Mouse (Mus musculus) monocyte, adult 5-6 weeks (primary cell): ENCODE measurements around the gene Galk1. TPM values are rescaled to one million over a fixed set of nuclear protein-coding genes. Genes with fewer than 3 reads are reported as not detected.
A peak's percentile ranks its signal among the peaks of the same experiment; 100 is the strongest.

Source experiments
- ATAC-seq: fragments of 153-309, 156-312 bp; replicated peaks from 2 replicates; pipeline ENCODE4 v1.8.0; 2017; ENCODE audit warnings: mild to moderate bottlenecking; ENCODE audit not compliant: low TSS enrichment, insufficient number of reproducible peaks, severe bottlenecking, poor library complexity, low FRiP score
- total RNA-seq: library from RNA; stranded (forward); fragments of 200-1000, 200-491, 200-594 nt; gene quantifications from 3 replicates; pipeline ENCODE4 v1.2.3, GENCODE M21; 2017

Gene Galk1
- total RNA-seq, 1 experiment from 2014 or later = 5.8 TPM

DNA sequence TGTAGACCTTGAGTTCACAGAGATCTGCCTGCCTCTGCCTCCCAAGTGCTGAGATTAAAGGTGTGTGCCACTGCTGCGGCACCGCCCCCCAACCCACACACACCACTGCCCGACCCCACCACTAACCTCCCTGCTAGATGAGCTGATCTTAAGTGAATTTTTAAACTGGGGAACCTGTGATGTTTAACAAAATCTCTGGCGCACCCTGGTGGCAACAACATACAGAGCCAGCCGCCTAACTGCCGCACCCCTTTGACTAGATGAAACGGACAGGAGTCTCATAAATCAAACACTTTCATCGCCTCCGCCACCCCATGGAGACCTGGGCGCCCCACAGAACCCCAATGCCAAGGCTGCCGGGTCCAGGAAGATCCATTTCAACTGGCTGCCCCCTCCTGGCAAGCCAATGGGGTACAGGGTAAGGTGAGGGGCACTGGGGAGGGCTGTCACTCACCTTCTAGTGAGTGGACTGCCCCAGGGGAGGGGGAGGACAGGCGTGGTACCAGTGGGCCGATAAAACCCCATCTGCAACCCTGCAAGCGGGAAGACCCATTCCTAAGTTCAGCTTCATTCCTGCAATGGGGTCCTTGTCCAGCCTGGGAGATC lies 12.9 kb downstream of the Galk1 start:
- ATAC-seq = peak; percentile 41; the same call in 1 of the 2 replicates

DNA sequence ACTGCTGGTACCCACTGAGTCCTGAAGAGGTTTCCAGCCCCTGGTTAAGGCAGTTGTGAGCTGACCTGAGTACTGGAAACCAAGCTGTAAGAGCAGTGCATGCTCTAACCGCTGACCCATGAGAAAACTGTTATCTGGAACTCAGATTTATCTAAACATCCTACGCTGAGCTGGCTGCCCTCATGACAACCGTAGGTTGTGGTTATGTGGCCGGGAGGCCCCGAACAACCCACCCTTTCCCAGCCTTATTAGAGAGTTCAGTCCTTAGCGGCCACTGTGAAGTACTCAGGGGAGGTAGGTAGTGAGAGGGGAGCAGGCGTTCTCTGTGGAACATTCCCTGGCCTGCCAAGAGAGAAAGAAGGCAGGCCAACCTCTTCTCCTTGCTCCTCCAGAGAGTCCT lies 13.5 kb downstream of the Galk1 start:
- no peak for ATAC-seq

DNA sequence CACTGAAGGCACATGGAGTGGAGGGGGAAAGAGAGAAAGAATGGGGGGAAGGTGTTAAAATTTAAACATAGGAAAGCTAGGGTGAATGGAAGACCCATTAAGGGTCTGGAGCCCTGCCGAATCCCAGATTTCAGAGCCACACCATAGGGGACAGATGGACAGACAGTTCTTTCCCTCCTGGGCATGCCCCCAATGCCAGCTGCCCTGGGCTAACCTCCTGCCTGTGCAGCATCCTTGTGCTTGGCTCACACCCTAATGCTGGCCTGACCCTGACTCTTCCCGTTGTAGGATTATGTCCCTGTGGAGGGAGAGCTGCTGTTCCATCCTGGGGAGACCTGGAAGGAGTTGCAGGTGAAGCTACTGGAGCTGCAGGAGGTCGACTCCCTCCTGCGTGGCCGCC lies 14.9 kb downstream of the Galk1 start:
- no peak for ATAC-seq

DNA sequence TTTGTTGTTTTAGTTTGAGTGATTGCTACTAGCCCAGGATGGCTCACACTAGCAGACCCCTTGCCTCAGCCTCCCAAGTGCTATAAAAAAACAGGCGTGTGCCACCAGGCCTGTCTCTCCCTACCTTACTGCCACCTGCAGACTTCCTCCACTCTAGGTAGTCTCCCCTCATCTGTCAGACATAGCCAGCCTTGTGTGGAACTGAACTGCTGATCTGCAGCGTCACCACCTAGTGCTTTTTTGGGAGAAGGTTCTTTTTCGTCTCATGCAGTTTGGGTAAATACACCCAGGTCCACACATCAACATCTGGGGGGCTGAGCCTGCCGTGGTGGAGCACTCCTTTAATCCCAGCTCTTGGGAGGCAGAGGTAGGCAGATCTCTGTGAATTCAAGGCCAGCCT lies 15.5 kb downstream of the Galk1 start:
- ATAC-seq = no peak

DNA sequence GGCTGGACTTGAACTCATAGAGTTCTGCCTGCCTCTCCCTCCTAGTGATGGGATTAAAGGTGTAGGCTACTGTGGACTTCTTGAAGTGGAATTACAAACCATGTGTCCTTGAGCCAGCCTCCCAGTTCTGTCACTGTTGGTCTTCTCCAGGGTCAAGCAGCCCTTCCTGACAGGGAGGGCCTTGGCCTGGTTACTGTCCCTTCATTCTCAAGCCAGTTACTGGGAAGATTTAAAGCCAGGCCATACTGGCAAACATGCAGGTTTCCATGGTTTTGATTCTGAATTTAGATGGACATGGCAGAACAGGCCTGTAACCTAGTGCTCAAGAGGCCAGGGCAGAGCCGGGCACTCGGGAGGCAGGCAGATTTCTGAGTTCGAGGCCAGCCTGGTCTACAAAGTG lies 17.3 kb downstream of the Galk1 start:
- ATAC-seq = no peak

DNA sequence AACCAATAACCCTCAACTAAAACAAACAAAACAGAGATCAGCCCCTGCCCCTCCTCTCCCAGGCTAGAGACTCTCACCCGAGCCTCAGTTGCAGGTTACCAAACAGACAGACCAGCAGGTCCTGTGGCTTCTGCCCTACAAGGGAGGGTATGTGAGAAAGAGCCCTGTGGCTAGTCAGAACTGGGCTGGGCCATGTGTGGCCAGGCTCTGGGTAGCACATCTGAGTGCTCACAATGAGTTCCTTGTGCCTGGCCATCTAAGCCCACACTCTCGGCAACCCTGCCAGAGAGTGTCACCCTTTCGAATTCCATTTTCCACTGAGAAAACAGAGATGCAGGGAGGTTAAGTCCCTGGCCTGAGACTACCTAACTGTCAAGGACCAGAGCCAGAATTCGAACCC lies 20.4 kb downstream of the Galk1 start:
- ATAC-seq = no peak

DNA sequence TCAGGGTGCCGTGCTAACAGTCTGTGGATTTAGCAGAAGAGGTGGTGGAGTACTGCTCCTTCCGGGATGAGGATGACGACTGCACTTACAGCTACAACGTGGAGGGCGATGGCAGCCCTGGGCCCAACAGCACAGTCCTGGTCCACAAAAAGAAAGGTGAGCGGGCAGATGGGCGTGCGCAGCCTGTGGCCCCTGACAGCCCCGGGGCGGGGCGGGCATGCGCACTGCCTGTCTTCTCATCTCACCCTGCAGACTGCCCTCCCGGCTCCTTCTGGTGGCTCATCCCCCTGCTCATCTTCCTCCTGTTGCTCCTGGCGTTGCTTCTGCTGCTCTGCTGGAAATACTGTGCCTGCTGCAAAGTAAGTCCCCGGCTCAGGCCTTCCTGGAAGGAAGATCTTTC lies 22.8 kb downstream of the Galk1 start:
- ATAC-seq = no peak

DNA sequence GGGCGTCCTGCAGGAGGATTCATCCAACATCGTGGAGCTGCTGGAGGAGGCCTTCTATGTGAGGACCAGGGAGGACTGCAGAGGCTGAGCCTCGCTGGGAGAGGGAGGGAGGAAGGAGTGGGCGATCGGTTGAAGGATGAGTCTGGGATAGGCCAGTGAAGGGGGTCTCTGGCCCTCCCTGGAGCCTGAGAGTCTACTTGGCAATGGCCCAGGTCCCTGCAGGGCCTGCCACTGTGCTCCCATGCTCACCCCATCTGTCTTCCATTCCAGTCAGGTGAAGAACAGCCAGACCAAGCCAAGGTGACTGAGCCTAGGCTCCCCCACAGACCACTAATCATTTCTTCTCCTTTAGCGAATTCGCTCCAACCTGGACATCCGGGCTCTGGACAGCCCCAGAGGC lies 29.2 kb downstream of the Galk1 start:
- ATAC-seq = no peak

DNA sequence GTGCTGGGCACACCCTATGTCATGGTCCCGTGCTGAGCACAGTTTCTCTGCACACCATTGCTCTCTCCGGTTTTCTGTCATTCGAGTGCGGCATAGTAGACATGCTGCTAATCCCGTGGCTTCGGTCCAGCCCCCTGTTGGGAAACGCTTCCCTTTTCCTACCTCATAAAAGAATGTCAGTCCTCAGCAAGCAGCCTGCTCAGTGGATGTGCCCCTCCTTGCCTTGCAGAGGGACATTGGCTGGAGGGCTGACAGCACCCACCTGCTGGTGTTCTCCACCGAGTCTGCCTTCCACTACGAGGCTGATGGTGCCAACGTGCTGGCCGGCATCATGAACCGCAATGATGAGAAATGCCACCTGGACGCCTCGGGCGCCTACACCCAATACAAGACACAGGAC lies 30.0 kb downstream of the Galk1 start:
- ATAC-seq = no peak

DNA sequence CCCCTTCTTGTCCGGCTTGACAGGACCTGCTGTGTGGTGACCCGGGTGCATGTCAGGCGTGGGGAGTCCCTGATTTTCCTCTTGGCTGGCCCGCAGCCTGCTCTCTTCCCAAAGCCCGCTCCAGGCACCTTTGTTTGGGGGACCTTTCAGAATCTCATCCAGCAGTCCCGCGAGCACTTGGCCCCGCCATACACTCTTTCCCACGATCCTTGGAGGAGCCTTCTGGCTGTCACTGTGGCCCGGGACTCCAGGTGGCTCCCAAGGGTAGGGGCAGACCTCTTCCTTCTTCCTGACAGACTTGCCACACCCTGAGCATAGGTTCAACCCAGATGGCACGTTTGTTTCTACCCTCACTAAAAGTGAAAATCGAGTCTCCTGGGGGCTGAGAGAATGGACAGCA lies 37.0 kb downstream of the Galk1 start:
- ATAC-seq = no peak

DNA sequence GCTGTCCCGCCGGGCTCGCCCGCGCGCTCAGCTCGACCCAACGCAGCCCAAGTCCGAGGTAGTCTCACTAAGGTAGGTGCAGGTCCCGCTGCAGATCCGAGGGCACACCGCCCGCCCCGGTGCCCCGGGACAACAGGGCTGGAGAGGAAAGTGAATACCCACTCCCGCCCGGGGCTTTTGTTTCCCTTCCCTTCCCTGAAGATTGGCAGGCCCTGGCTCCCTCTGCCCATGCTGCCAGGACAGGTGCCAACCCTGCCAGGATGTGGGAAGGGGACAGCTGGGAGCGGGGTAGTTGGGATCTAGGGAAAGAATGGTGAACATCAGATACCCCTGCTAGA lies 37.5 kb downstream of the Galk1 start:
- no peak for ATAC-seq

DNA sequence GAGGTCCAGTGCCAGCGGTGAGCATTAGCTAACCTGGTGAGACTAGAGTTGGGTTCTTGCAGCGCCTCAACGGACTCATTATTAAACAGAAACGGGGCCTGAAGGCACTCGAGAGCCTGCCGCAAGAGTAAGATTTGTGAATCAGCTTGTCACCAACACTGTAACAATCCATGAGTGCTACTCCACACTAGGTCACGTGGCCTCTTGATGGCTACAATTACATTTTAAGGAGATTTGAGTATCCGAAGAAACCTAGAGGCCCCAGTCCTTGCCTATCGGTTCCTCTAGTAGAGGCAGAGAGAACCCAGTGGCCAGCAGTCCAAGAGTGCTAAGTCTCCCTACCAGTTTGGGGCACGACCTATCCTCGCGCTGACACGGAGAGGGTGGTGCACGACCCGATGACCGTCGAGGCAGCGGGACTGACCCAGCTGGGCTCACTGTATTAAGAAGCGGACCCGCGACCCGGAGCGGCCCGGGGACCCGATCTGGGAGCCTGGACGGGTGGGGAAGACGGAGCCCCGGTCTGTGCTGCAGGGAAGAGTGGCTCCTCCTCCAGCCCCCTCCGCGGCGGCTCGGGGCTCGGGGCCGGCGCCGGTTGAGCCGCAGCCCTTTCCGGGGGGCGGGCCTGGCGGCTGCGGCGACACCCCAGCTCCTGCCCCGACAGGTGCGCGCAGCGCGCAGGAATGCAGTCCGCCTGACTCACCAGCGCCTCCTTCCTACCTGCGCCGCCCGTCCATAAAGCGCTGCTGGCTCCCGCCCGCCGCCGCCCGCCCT lies 38.0 kb downstream of the Galk1 start, which contains the start of gene Itgb4:
Gene Itgb4, plus strand, starts transcription at position 401 of the 774 bp plus-strand sequence.
- no peak for ATAC-seq

DNA sequence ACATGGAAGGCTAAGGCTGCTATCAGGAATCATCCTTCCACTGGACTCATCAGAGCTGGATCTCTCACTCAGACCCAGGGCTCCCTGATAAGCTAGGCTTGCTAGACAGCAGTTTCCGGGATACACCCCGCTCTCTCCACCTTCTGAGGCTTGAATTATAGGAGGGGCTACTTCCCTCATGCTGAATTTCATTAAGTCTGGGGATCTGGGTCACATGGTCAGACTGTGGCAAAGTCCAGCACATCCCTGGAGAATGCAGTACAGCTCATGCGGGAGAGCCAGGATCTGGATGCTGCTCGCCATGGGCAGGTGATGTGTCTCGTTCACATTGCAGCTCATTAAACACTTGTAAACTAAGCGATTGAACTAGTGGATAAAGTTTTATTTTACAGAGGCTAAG lies 41.5 kb downstream of the Galk1 start:
- no peak for ATAC-seq

DNA sequence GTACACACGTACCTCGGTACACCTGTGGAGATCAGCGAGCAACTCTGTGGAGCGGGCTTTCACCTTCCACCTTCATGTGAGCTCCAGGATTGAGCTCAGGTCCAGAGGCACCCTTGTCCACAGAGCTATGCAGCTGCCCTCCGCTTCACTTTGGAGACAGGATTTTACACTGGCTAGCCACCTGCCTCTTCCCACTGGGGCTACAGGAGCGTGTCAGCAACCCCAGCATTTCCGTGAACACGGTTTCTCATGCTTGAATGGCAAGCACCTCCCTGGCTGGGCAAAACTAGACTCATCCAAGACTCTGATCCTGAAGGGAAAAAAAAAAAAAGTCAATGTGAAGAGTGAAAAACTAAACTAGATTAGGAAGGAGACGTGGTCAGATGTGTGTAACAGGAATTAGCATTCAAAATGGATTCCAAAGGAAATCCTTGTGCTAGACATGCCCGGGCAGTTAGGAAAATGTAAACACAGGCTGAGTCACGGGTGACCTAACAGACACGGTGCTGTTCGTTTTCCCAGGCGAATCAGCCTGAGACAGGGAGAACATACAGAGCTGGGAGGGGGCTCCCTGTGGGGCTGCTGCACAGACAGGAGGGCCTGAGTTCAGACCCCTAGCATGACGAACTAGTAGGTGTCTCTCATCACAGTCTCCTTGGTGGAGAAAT lies 42.4 kb downstream of the Galk1 start:
- no peak for ATAC-seq

DNA sequence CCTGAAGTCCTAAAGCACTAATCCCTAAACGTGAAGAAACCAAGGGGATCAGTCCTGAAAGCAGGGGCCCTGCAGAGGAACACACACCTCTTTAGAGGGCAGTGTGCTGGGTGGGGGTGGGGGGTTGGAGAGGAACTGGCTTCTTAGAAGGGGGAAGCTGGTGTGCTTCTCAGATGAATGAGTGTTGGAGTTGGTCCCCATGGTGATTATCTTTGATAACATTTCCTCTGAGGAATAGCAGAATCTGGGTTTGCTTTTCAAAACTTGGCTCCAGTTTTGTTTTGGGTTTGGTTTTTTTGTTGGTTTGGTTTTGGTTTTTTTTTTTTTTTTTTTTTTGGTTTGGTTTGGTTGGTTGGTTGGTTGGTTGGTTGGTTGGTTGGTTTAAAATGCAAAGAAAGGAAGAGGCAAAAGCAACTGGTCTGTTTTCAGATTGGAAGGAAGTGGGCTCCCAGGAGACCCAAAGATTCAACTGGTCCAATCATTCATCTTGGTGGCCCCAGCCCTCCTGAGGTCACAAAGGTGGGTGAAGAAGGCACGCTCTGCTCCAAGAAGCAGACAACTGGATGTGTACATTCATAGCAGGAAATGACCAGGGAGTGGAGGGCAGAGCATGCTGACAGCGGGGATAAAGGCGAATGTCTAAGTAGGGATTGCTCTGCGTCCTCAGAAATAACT lies 43.7 kb downstream of the Galk1 start:
- ATAC-seq = no peak

DNA sequence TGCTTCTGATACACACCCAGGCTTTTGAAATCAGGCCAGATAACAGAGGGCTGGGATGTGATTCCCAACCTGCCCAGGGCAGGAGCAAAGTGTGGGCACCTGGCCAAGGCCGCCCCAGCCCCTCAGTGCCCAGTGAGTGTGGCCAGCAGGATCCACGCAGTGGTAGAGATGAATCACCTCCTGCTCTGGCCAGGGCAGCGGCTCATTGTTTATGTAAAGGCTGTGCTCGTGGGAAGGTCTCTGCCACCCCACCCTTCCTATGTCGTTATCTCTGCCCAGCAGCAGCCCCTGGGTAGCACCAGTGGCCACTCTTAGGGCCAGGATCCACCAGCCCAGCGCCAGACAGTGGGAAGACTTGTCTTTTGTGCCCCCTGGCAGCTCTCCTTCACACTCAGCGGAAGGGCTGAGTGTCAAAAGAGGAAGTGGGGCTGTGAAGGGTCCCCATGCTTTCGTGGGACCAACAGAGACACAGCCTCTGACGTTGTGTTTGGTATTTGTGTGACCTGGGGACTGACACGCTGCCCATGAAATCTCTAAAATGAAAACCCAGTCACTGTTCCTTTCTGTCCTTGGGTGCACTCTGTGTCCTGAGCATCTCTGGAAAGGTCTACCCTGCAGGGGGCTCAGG lies 47.4 kb downstream of the Galk1 start:
- ATAC-seq = no peak

DNA sequence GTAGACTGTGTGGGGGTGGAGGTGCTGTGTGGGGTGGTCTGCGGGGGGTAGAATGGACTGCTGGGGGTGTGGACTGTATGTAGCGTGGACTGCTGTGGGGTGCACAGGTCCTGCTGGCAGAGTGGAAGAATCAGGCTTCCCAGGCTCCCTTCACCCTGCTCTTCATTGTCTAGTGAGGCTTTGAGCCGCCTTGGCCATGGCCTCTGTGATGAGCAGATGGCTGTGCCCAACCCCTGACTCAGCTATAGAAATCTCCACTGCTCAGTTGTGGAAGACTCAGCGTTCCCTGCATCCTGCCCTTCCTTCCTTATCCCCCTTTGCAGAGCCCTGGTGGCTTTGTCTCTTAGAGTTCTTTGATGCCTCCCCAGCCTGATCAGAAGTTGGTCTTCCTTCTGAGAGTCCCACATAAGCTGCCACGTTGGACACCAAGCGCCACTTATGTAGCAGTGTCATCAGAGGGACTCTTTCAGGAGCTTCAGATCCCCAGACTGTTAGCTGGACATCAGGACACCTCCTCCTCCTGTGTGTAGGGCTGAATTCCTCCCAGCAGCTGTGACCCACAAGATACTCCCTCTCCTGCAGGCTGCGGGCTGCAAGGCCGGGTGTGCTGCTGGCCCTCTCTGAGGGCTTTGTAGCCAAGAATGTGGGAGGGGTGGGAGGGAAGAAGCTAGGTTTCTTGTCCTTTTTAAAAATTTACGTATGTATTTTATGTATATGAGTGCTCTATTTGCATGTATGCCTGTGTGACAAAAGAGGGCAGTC lies 49.7 kb downstream of the Galk1 start:
- ATAC-seq = no peak

DNA sequence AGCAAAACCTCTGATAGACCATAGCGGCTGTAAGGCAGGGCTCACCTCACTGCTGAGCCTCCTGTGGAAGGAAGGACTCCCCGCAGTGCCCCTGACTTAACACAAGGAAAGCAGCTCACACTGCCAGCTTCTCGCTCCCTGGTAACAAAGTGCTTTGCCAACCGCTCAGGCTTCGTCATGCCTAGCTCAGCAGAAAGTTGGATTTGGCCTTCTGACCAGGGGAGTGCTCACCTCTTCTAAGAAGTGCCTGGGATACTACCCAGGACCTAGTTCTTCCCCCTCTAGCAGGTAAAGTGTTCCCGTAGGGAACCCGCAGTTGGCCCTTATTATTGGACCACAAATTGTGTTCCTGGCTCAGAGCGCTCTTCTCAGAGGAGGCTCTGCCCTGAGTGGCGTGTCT lies 53.5 kb downstream of the Galk1 start:
- ATAC-seq = no peak
